Mouse (Mus musculus) limb, embryonic 14.5 days (tissue): ENCODE results near the gene Fes. TPM values are rescaled to one million over a fixed set of nuclear protein-coding genes. Genes with fewer than 3 reads are reported as not detected.
A peak's percentile ranks its signal among the peaks of the same experiment; 100 is the strongest.

Source experiments
- ATAC-seq: fragments of 200-750 bp; cut with Nextera tagmentation; 2 replicates; pipeline ENCODE4 v1.8.0; 2017; ENCODE audit warnings: low read depth, moderate number of reproducible peaks, moderate TSS enrichment; ENCODE audit not compliant: low FRiP score
- DNase-seq: peaks from one replicate; pipeline ENCODE4 v3.0.0-alpha.2; 2015; ENCODE audit warnings: low spot score
- H3K27ac ChIP-seq: fragments of 300-500 bp; sonication (generic); replicated peaks from 2 replicates; pipeline ENCODE4 v1.5.1; 2014; ENCODE audit warnings: low read depth, mild to moderate bottlenecking, low read length, moderate library complexity, mixed read lengths
- H3K27me3 ChIP-seq: fragments of 300-500 bp; sonication (generic); 2 replicates; pipeline ENCODE4 v1.6.1; 2014; ENCODE audit warnings: low read length, mixed read lengths; ENCODE audit not compliant: control insufficient read depth, insufficient read depth
- H3K36me3 ChIP-seq: fragments of 300-500 bp; sonication (generic); 2 replicates; pipeline ENCODE4 v1.6.1; 2014; ENCODE audit warnings: mild to moderate bottlenecking, low read length, moderate library complexity, mixed read lengths; ENCODE audit not compliant: control insufficient read depth, insufficient read depth
- H3K4me1 ChIP-seq: fragments of 300-500 bp; sonication (generic); 2 replicates; pipeline ENCODE4 v1.6.1; 2014; ENCODE audit warnings: antibody characterized with exemption, low read length, mixed read lengths; ENCODE audit not compliant: control insufficient read depth, insufficient read depth
- H3K4me2 ChIP-seq: fragments of 300-500 bp; sonication (generic); replicated peaks from 2 replicates; pipeline ENCODE4 v1.6.1; 2014; ENCODE audit warnings: low read depth, mild to moderate bottlenecking, low read length, moderate library complexity; ENCODE audit not compliant: severe bottlenecking
- H3K4me3 ChIP-seq: fragments of 300-500 bp; sonication (generic); replicated peaks from 2 replicates; pipeline ENCODE4 v1.5.1; 2014; ENCODE audit warnings: low read length
- H3K9ac ChIP-seq: fragments of 300-500 bp; sonication (generic); 2 replicates; pipeline ENCODE4 v1.6.1; 2014; ENCODE audit warnings: mild to moderate bottlenecking, low read depth, low read length, moderate library complexity; ENCODE audit not compliant: severe bottlenecking
- H3K9me3 ChIP-seq: fragments of 300-500 bp; sonication (generic); 2 replicates; pipeline ENCODE4 v1.6.1; 2016; ENCODE audit warnings: low read length; ENCODE audit not compliant: control insufficient read depth
- POLR2A ChIP-seq: fragments of 200-500 bp; IDR thresholded peaks from 2 replicates; pipeline ENCODE4 v1.8.0; 2012; ENCODE audit warnings: inconsistent platforms, mild to moderate bottlenecking, moderate library complexity, borderline replicate concordance; ENCODE audit not compliant: insufficient read depth, insufficient read length; ENCODE audit errors: extremely low read depth
- WGBS: fragments of 180-500 bp; shearing (Covaris S2); extraction: QIAGEN DNeasy Blood & Tissue Kit; methylation state at CpG from one replicate; pipeline ENCODE4 v1.1.7; 2014; 5-methylcytosine and 5-hydroxymethylcytosine counted together
- polyA plus RNA-seq, 2 experiments: library from polyadenylated mRNA; depleted of rRNA in 1 of 2; stranded (reverse) in 1 of 2; unstranded in 1 of 2; fragments of >200 nt; fragmentation: Nextera tagmentation in 1 of 2; extraction: Ambion mirVana in 1 of 2; gene quantifications; 2 replicates each; pipeline versions ENCODE4 v1.2.1 to v1.2.3; 2012 to 2014

Fes gene
- polyA plus RNA-seq, 2 experiments = 12.6 to 23.5 TPM

DNA sequence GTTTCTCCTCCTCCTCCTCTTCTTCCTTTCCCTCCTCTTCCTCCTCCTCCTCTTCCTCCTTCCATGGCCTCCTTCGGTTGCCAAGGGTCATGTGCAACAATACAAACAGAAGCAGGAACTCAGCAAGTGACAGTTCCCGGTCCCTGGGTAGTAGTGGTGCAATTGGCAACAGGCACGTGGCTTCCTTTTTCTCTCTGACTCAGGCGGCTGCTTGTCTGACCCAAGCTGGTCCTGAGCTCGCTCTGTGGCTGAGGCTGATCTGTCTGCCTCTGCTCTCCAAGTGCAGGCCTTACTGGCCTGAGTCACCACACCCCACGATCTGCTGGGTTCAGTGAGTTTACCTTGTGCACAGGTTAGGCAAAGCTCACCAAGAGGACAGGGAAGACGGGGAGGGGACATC is 38.6 kb upstream of the Fes start:
- 71% methylated on average over 7 of the region's 7 CpGs for WGBS
- Histone ChIP-seq H3K9me3 (no peaks in the 10 kb centered on the region), H3K36me3 (no peaks in the 10 kb centered on the region), H3K4me1 (peaks cover 2% of the 10 kb centered on the region; the same call in 1 of the 2 replicates), H3K9ac (no peak overlapping the region), H3K27ac (no peak overlapping the region), H3K4me2 (no peak overlapping the region), H3K27me3 (no peaks in the 10 kb centered on the region), H3K4me3 (no peak overlapping the region)
- DNase-seq = no peak
- ATAC-seq = no peak
- TF ChIP-seq POLR2A = no peak

DNA sequence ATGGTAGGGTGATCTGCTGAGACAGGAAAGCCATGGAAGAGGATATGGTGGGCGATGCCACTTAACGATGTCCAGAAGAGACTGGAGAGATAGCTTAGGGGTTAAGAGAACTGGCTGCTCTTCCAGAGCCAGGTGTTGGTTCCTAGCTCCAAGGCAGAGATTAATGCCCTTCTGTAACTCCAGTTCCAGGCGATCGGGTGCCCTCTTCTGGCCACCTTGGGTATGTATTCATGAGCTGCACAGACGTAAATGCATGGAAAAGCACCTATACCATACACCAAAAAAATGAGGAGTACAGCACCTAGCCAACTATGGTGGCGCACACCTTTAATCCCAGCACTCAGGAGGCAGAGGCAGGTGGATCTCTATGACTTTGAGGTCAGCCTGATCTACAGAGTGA is 37.0 kb upstream of the Fes start:
- 82% methylated on average over 6 of the region's 6 CpGs for WGBS
- H3K36me3 ChIP-seq = no peaks in the 10 kb centered on the region

DNA sequence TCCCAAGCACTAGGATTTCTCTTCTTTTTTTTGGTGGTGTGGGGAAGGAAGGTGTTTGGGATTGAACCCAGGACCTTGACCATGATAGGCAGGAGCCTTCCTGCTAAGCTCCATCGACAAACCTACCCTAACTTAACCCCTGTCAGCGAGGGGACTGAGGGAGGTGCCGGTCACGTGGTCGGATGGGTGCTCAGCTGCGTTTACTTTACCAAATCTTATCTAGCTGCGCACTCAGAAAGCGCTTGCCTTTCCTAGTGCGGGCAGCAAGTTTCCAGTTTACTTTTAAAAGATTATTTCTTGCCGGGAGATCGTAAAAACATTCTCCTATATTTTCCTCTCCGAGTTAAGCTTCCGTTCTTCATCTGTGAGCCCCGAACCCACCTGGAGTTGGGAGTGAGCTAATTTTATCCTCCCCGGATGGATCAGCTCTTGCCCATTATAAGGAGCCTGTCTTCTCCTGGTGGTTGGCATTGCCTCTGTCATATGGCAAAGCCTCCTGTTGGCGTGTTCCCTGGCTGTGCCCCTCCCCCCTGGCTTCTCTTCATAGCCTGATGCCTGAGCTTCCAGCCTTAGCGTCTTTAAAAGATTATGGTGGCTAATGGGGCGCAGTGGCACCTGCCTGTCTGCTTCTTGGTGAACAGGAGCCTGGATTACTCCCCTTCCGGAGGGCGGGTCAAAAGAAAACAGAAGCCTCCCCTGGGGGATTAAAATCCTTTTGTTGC is 35.2 kb upstream of the Fes start:
- peak; percentile 9 for DNase-seq
- WGBS = 16% methylated on average over 20 of the region's 20 CpGs
- Histone ChIP-seq H3K4me1 (peaks cover 2% of the 10 kb centered on the region; the same call in 1 of the 2 replicates), H3K4me2 (peak overlapping the region; percentile 39), H3K4me3 (peak overlapping the region; percentile 17; the same call in 1 of the 2 replicates), H3K9ac (peak overlapping the region; percentile 26; the same call in 1 of the 2 replicates), H3K9me3 (no peaks in the 10 kb centered on the region), H3K27me3 (no peaks in the 10 kb centered on the region), H3K36me3 (no peaks in the 10 kb centered on the region), H3K27ac (no peak overlapping the region)
- no peak for TF ChIP-seq POLR2A
- ATAC-seq = no peak

More for the DNA sequence above, 37.0 kb upstream of the Fes start:
- Histone ChIP-seq H3K4me3 (no peak overlapping the region), H3K4me1 (peaks cover 2% of the 10 kb centered on the region; the same call in 1 of the 2 replicates), H3K27me3 (no peaks in the 10 kb centered on the region), H3K4me2 (no peak overlapping the region), H3K9me3 (no peaks in the 10 kb centered on the region), H3K27ac (no peak overlapping the region), H3K9ac (no peak overlapping the region)
- no peak for DNase-seq
- no peak for ATAC-seq
- TF ChIP-seq POLR2A = no peak

DNA sequence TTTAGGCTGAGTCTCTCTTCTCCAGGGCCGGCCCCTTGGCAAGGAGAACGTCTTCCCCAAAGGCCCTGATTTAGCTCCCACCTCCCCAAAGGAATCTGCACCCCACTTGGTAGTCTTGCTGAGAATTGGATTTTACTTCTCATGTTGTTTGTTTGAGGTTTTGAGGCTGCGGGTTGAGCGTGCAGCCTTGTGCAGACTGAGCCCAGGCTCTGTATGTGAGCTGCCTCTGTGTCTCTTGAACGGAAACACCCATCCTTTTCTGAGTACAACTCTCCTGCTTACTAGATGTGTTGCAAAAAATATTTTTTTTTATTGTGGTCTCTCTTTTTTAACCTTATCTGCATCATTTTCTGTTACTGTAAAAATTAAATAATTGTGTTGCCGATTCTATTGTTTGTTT is 33.8 kb upstream of the Fes start:
- no peak overlapping the region for H3K4me3 ChIP-seq
- 88% methylated on average over 6 of the region's 6 CpGs for WGBS
- H3K27ac ChIP-seq = no peak overlapping the region
- TF ChIP-seq POLR2A = no peak
- DNase-seq (no peak), ATAC-seq (no peak)
- H3K4me2 ChIP-seq = no peak overlapping the region
- H3K9ac ChIP-seq = no peak overlapping the region
- H3K36me3 ChIP-seq = no peaks in the 10 kb centered on the region
- no peaks in the 10 kb centered on the region for H3K9me3 ChIP-seq
- H3K4me1 ChIP-seq = peaks cover 2% of the 10 kb centered on the region; the same call in 1 of the 2 replicates
- no peaks in the 10 kb centered on the region for H3K27me3 ChIP-seq

DNA sequence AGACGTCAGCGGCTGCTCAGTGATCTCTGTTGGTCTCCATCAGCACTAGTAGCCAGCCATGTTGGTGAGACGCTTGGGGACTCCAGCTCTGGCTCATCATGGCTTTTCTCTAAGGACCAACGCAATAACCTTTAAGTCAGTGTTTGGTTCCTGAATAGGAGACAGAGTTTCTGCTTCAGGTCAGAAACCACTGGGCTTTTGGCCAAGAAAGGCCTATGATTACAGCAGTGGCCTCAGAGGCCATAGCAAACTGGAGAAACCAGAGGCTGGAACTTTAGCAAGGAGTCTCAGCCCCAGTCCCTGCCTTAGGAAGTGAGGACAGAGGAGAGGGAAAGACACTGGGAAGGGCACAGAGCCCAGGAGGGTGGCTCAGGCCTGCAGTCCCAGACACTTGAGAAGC is 32.8 kb upstream of the Fes start:
- H3K27ac ChIP-seq = no peak overlapping the region
- no peaks in the 10 kb centered on the region for H3K36me3 ChIP-seq
- no peak for ATAC-seq
- no peak for TF ChIP-seq POLR2A
- no peak overlapping the region for H3K4me2 ChIP-seq
- H3K4me1 ChIP-seq = peaks cover 2% of the 10 kb centered on the region; the same call in 1 of the 2 replicates
- 85% methylated on average over 4 of the region's 4 CpGs for WGBS
- no peak overlapping the region for H3K4me3 ChIP-seq
- H3K9ac ChIP-seq = no peak overlapping the region
- no peaks in the 10 kb centered on the region for H3K9me3 ChIP-seq
- DNase-seq = no peak
- H3K27me3 ChIP-seq = no peaks in the 10 kb centered on the region
